Mouse (Mus musculus) myocyte (in vitro differentiated cells): ENCODE measurements around the gene Sds. TPM values are rescaled to one million over a fixed set of nuclear protein-coding genes. Genes with fewer than 3 reads are reported as not detected.

ENCODE experiments used
- H3K27me3 ChIP-seq: one replicate; pipeline ENCODE4 v1.6.1; 2011; ENCODE audit not compliant: control insufficient read depth, insufficient read depth, insufficient read length
- H3K36me3 ChIP-seq: one replicate; pipeline ENCODE4 v1.6.1; 2011; ENCODE audit not compliant: control insufficient read depth, insufficient read depth
- H3K4me2 ChIP-seq: one replicate; pipeline ENCODE4 v1.6.1; 2011; ENCODE audit warnings: low read depth, control low read depth
- H3K4me3 ChIP-seq: one replicate; pipeline ENCODE4 v1.5.1; 2011; ENCODE audit warnings: mild to moderate bottlenecking, control low read depth, moderate library complexity
- H3K79me2 ChIP-seq: one replicate; pipeline ENCODE4 v1.6.1; 2011; ENCODE audit not compliant: control insufficient read depth, insufficient read depth
- H3ac ChIP-seq: one replicate; pipeline ENCODE4 v1.6.1; 2011; ENCODE audit not compliant: control insufficient read depth, insufficient read length
- CEBPB ChIP-seq: IDR thresholded peaks from 2 replicates; pipeline ENCODE4 v1.6.1; 2011; ENCODE audit warnings: mild to moderate bottlenecking, moderate library complexity; ENCODE audit not compliant: poor library complexity, insufficient read depth, severe bottlenecking
- E2F4 ChIP-seq: IDR thresholded peaks from one replicate; pipeline ENCODE4 v1.6.1; 2011; ENCODE audit warnings: mild to moderate bottlenecking, control low read depth, moderate library complexity; ENCODE audit not compliant: insufficient read depth
- MAX ChIP-seq: IDR thresholded peaks from one replicate; pipeline ENCODE4 v1.6.1; 2011; ENCODE audit warnings: low read depth, mild to moderate bottlenecking, control low read depth
- MYOD1 ChIP-seq, 3 experiments: IDR thresholded peaks; one replicate each; pipeline ENCODE4 v1.6.1; 2011; ENCODE audit warnings: control low read depth in 2 of 3, low read depth in 2 of 3, mild to moderate bottlenecking in 2 of 3, moderate library complexity in 1 of 3; ENCODE audit not compliant: insufficient read length in 2 of 3, control insufficient read depth in 1 of 3
- MYOG ChIP-seq, 3 experiments: IDR thresholded peaks; one replicate each; pipeline ENCODE4 v1.6.1; 2011; ENCODE audit warnings: control low read depth in 2 of 3, low read depth in 2 of 3, mild to moderate bottlenecking in 2 of 3; ENCODE audit not compliant: insufficient read length in 2 of 3, control insufficient read depth in 1 of 3, insufficient read depth in 1 of 3
- POLR2A ChIP-seq: IDR thresholded peaks from one replicate; pipeline ENCODE4 v1.6.1; 2011; ENCODE audit warnings: low read depth, mild to moderate bottlenecking, control low read depth, moderate library complexity; ENCODE audit not compliant: insufficient read length
- POLR2AphosphoS2 ChIP-seq: IDR thresholded peaks from one replicate; pipeline ENCODE4 v1.6.1; 2011; ENCODE audit warnings: low read depth, control low read depth; ENCODE audit not compliant: insufficient read length
- REST ChIP-seq: IDR thresholded peaks from one replicate; pipeline ENCODE4 v1.6.1; 2011; ENCODE audit warnings: mild to moderate bottlenecking, control low read depth, moderate library complexity; ENCODE audit not compliant: insufficient read depth, insufficient read length
- SRF ChIP-seq: IDR thresholded peaks from one replicate; pipeline ENCODE4 v1.6.1; 2011; ENCODE audit warnings: low read depth; ENCODE audit not compliant: control insufficient read depth, insufficient read length
- TCF12 ChIP-seq: IDR thresholded peaks from one replicate; pipeline ENCODE4 v1.6.1; 2011; ENCODE audit warnings: mild to moderate bottlenecking, control low read depth; ENCODE audit not compliant: poor library complexity, insufficient read depth, severe bottlenecking
- TCF3 ChIP-seq: IDR thresholded peaks from one replicate; pipeline ENCODE4 v1.6.1; 2011; ENCODE audit warnings: low read depth, control low read depth; ENCODE audit not compliant: insufficient read length
- USF1 ChIP-seq: IDR thresholded peaks from one replicate; pipeline ENCODE4 v1.6.1; 2011; ENCODE audit warnings: low read depth, mild to moderate bottlenecking, control low read depth, moderate library complexity
- polyA plus RNA-seq: library from polyadenylated mRNA; unstranded; fragments of >200 nt; fragmentation: generic; extraction: Trizol; gene quantifications from one replicate; pipeline ENCODE4 v1.2.1, GENCODE M21; 2012; ENCODE audit warnings: missing spikeins

Gene Sds
- polyA plus RNA-seq, 1 experiment = not detected

GRCm38 (mm10) chr5:120490679-120491192 lies 14.4 kb downstream of the Sds start:
- no peak overlapping the region for H3ac ChIP-seq
- H3K79me2 ChIP-seq = no peaks in the 10 kb centered on the region
- no peak overlapping the region for H3K4me2 ChIP-seq
- H3K36me3 ChIP-seq = no peaks in the 10 kb centered on the region
- no peaks in the 10 kb centered on the region for H3K27me3 ChIP-seq
- H3K4me3 ChIP-seq = no peak overlapping the region
- no peak for TF ChIP-seq CEBPB
- TF ChIP-seq MYOG (IDR thresholded peaks at IDR 0.05; ENCODE audit: control insufficient read depth in 1 of 3, insufficient read depth in 1 of 3, insufficient read length in 2 of 3, low read depth in 2 of 3) = no peak
- TF ChIP-seq SRF = no peak
- no peak for TF ChIP-seq TCF3
- TF ChIP-seq E2F4 = no peak
- TF ChIP-seq POLR2AphosphoS2 = no peak
- TF ChIP-seq USF1 = no peak
- no peak for TF ChIP-seq REST
- no peak for TF ChIP-seq TCF12
- TF ChIP-seq MYOD1 (IDR thresholded peaks at IDR 0.05; ENCODE audit: control insufficient read depth in 1 of 3, insufficient read length in 2 of 3, low read depth in 2 of 3) = no peak
- no peak for TF ChIP-seq MAX
- no peak for TF ChIP-seq POLR2A

- Histone ChIP-seq H3K79me2 (no peaks in the 10 kb centered on the region), H3K4me2 (no peak overlapping the region), H3ac (no peak overlapping the region), H3K27me3 (no peaks in the 10 kb centered on the region), H3K36me3 (no peaks in the 10 kb centered on the region), H3K4me3 (no peak overlapping the region)
- no peak for TF ChIP-seq POLR2AphosphoS2
- TF ChIP-seq REST = no peak
- no peak for TF ChIP-seq USF1
- no peak for TF ChIP-seq TCF3
- TF ChIP-seq MYOD1 (IDR thresholded peaks at IDR 0.05; ENCODE audit: control insufficient read depth in 1 of 3, insufficient read length in 2 of 3, low read depth in 2 of 3) = no peak
- TF ChIP-seq SRF = no peak
- no peak for TF ChIP-seq MAX
- TF ChIP-seq MYOG (IDR thresholded peaks at IDR 0.05; ENCODE audit: control insufficient read depth in 1 of 3, insufficient read depth in 1 of 3, insufficient read length in 2 of 3, low read depth in 2 of 3) = no peak
- no peak for TF ChIP-seq CEBPB
- no peak for TF ChIP-seq TCF12
- no peak for TF ChIP-seq POLR2A
- no peak for TF ChIP-seq E2F4
These were observed 16.1 kb downstream of the Sds start for GRCm38 (mm10) chr5:120492437-120492836.

- H3K4me3 ChIP-seq = no peak overlapping the region
- no peaks in the 10 kb centered on the region for H3K36me3 ChIP-seq
- TF ChIP-seq USF1 (no peak), E2F4 (no peak), CEBPB (no peak), POLR2AphosphoS2 (no peak), MYOG (IDR thresholded peaks at IDR 0.05; ENCODE audit: control insufficient read depth in 1 of 3, insufficient read depth in 1 of 3, insufficient read length in 2 of 3, low read depth in 2 of 3) (no peak), MYOD1 (IDR thresholded peaks at IDR 0.05; ENCODE audit: control insufficient read depth in 1 of 3, insufficient read length in 2 of 3, low read depth in 2 of 3) (no peak), MAX (no peak), TCF12 (no peak), REST (no peak), TCF3 (no peak), SRF (no peak), POLR2A (no peak)
- no peak overlapping the region for H3ac ChIP-seq
- no peaks in the 10 kb centered on the region for H3K27me3 ChIP-seq
- no peaks in the 10 kb centered on the region for H3K79me2 ChIP-seq
- no peak overlapping the region for H3K4me2 ChIP-seq
These were observed 17.1 kb downstream of the Sds start for GRCm38 (mm10) chr5:120493440-120493839.

GRCm38 (mm10) chr5:120493873-120494395 lies 17.6 kb downstream of the Sds start:
- TF ChIP-seq MYOD1 (IDR thresholded peaks at IDR 0.05; ENCODE audit: control insufficient read depth in 1 of 3, insufficient read length in 2 of 3, low read depth in 2 of 3) (no peak), REST (no peak), USF1 (no peak), TCF3 (no peak), SRF (no peak)
- Histone ChIP-seq H3ac (no peak overlapping the region), H3K79me2 (no peaks in the 10 kb centered on the region), H3K27me3 (no peaks in the 10 kb centered on the region), H3K4me3 (no peak overlapping the region), H3K36me3 (no peaks in the 10 kb centered on the region), H3K4me2 (no peak overlapping the region)
